Mouse (Mus musculus) olfactory bulb, adult 2 months (tissue): ENCODE results near the gene Gper1. TPM values are rescaled to one million over a fixed set of nuclear protein-coding genes. Genes with fewer than 3 reads are reported as not detected.

ENCODE experiments used
- H3K27ac ChIP-seq: fragments of 200-500 bp; 2 replicates; pipeline ENCODE4 v1.5.1; 2012; ENCODE audit warnings: low read depth, low read length; ENCODE audit not compliant: insufficient read depth
- H3K4me1 ChIP-seq: fragments of 200-500 bp; 2 replicates; pipeline ENCODE4 v1.6.1; 2012; ENCODE audit warnings: low read length; ENCODE audit not compliant: control insufficient read depth, insufficient read depth
- H3K4me3 ChIP-seq: fragments of 200-500 bp; 2 replicates; pipeline ENCODE4 v1.5.1; 2012; ENCODE audit warnings: mild to moderate bottlenecking, low read depth, low read length, moderate library complexity; ENCODE audit not compliant: insufficient read depth
- CTCF ChIP-seq: fragments of 200-500 bp; IDR thresholded peaks from 2 replicates; pipeline ENCODE4 v1.5.1; 2012; ENCODE audit warnings: low read depth, mild to moderate bottlenecking, low read length, moderate library complexity; ENCODE audit not compliant: insufficient read depth
- POLR2A ChIP-seq: fragments of 200-500 bp; IDR thresholded peaks from 2 replicates; pipeline ENCODE4 v1.6.1; 2012; ENCODE audit warnings: mild to moderate bottlenecking, low read depth, low read length, moderate library complexity; ENCODE audit not compliant: insufficient read depth
- WGBS: fragments of 180-500 bp; shearing (Covaris S2); methylation state at CpG from one replicate; pipeline ENCODE4 v1.1.7; 2018; 5-methylcytosine and 5-hydroxymethylcytosine counted together
- polyA plus RNA-seq: library from polyadenylated mRNA; stranded (reverse); fragments of >200 nt; gene quantifications from 2 replicates; pipeline ENCODE4 v1.2.4, GENCODE M21; 2012; ENCODE audit warnings: low replicate concordance; ENCODE audit not compliant: missing spikeins, insufficient read depth, insufficient read length

The Gper1 gene
- polyA plus RNA-seq, 1 experiment, result not detected

- no peak overlapping the region for H3K27ac ChIP-seq
These were observed 12.0 kb downstream of the Gper1 start for GRCm38 (mm10) chr5:139434940-139435339.

GRCm38 (mm10) chr5:139437769-139438168, 14.8 kb downstream of the Gper1 start:
- TF ChIP-seq CTCF (no peak), POLR2A (no peak)
- H3K4me3 ChIP-seq, result no peak overlapping the region
- WGBS, result 95% methylated on average over 4 of the region's 4 CpGs
- H3K27ac ChIP-seq, result no peak overlapping the region
- peaks cover 43% of the 10 kb centered on the region for H3K4me1 ChIP-seq

More at GRCm38 (mm10) chr5:139434940-139435339, 12.0 kb downstream of the Gper1 start:
- Histone ChIP-seq H3K4me1 (peaks cover 58% of the 10 kb centered on the region), H3K4me3 (no peak overlapping the region)
- TF ChIP-seq POLR2A (no peak), CTCF (no peak)
- 16% methylated on average over 8 of the region's 8 CpGs for WGBS

DNA sequence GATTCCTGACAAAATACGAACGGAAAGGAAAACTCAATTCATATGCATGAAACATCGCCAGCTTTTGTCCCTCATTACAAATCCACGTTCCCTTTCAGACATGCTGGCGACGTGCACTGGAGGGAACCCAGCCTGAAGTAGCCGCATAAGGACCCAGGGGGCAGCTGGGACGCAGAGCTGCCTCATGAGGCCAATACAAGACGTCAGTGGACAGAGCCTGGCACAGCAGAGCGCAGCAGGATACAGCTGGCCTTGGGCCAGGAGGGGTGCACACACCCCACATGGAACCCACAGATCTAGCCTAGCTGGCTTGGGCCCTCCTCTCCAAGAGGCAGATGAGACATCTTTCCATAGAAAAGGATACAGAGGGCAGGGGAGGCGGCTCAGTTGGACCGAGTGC, 15.5 kb downstream of the Gper1 start:
- TF ChIP-seq POLR2A (no peak), CTCF (no peak)
- Histone ChIP-seq H3K27ac (no peak overlapping the region), H3K4me1 (peaks cover 38% of the 10 kb centered on the region), H3K4me3 (no peak overlapping the region)
- 77% methylated on average over 12 of the region's 12 CpGs for WGBS

- TF ChIP-seq CTCF (no peak), POLR2A (no peak)
- H3K27ac ChIP-seq, result no peak overlapping the region
- WGBS, result 79% methylated on average over 5 of the region's 5 CpGs
- peaks cover 19% of the 10 kb centered on the region for H3K4me1 ChIP-seq
- H3K4me3 ChIP-seq, result no peak overlapping the region
These were observed 17.5 kb downstream of the Gper1 start for GRCm38 (mm10) chr5:139440451-139440850.

DNA sequence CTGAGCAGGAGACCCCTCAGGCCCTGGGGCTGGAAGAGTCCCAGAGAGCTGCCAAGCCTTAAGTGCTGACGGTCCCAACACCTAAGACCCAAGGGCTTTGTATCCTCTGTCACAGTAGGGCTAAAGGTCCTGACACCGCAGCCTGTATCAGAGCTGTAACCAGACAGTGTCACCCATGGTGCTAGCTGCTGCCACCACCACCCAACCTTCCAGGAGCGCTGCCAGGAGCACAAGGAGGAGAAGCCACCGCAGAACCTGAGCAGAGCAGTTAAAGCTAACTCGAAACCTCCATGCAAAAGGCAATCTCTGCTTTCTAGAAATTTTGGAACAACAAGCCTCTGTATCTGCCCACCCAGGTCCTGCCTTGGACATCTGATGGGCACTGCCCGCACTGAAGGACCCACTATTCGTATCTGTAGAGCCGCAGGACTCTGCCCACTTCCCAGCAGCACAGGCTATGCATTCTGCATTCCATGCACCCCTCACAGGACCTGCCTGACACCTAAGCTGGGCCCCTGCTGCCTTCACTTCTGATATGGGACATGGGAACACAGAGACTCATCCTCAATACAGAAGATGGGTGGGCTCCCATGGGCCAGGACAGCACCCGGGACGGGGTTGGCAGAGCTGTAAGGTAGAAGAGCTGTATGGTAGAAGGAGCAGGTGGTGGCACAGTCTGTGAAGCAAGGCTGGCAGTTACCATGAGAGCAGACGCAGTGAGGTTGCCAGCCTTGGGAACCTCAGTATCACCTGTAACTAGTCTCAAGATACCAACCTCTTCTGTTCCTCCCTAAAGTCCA, 18.2 kb downstream of the Gper1 start:
- Histone ChIP-seq H3K4me1 (peaks cover 13% of the 10 kb centered on the region), H3K4me3 (no peak overlapping the region), H3K27ac (no peak overlapping the region)
- 90% methylated on average over 11 of the region's 11 CpGs for WGBS
- TF ChIP-seq POLR2A (no peak), CTCF (no peak)

- Histone ChIP-seq H3K4me1 (peaks cover 11% of the 10 kb centered on the region), H3K4me3 (no peak overlapping the region), H3K27ac (no peak overlapping the region)
- WGBS, result 89% methylated on average over 2 of the region's 2 CpGs
- TF ChIP-seq POLR2A, result no peak
- no peak for TF ChIP-seq CTCF
These were observed 18.7 kb downstream of the Gper1 start for GRCm38 (mm10) chr5:139441726-139442018.

- Histone ChIP-seq H3K27ac (no peak overlapping the region), H3K4me1 (peaks cover 11% of the 10 kb centered on the region), H3K4me3 (no peak overlapping the region)
- TF ChIP-seq CTCF, result no peak
- TF ChIP-seq POLR2A, result no peak
- 63% methylated on average over 12 of the region's 12 CpGs for whole genome bisulfite sequencing
These were observed 19.5 kb downstream of the Gper1 start for GRCm38 (mm10) chr5:139442428-139442827.

DNA sequence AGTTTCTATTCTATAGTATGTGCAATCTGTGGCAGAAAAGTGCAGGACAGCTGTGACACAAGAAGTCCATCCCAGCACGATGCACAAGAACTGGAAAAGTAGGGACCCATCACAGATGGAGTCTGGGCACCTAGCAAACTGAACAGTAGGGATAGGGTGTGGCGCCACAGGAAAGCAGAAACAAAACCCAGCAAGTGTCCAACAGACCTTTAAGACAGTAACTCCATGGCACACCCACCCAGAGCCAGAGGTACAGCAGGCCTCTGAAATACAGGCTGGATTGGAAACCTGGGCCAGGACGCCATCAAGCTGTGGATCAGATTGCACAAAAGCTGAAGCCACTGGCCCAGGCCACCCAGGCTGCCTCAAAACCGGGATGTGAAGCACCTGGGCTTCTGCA, 20.0 kb downstream of the Gper1 start:
- H3K27ac ChIP-seq, result no peak overlapping the region
- WGBS, result 83% methylated on average over 4 of the region's 4 CpGs
- no peak for TF ChIP-seq CTCF
- no peak for TF ChIP-seq POLR2A
- H3K4me3 ChIP-seq, result no peak overlapping the region
- peaks cover 11% of the 10 kb centered on the region for H3K4me1 ChIP-seq

- Histone ChIP-seq H3K27ac (no peak overlapping the region), H3K4me3 (no peak overlapping the region), H3K4me1 (peaks cover 8% of the 10 kb centered on the region)
- no peak for TF ChIP-seq CTCF
- no peak for TF ChIP-seq POLR2A
- 80% methylated on average over 8 of the region's 8 CpGs for WGBS
These were observed 22.3 kb downstream of the Gper1 start for GRCm38 (mm10) chr5:139445258-139445657.
